Mouse (Mus musculus): ENCODE measurements around the gene Gm17334. TPM values are rescaled to one million over a fixed set of nuclear protein-coding genes. Genes with fewer than 3 reads are reported as not detected.

The Gm17334 gene
- polyA plus RNA-seq, 1 experiment from 2014 or later = 0.31 TPM

- Histone ChIP-seq H3K4me3 (replicated peaks) (no peak overlapping the region), H3K9ac (no peak overlapping the region), H3K27me3 (no peaks in the 10 kb centered on the region), H3K4me1 (no peaks in the 10 kb centered on the region), H3K9me3 (replicated peaks) (no peaks in the 10 kb centered on the region), H3K36me3 (peaks cover 12% of the 10 kb centered on the region), H3K27ac (replicated peaks) (no peak overlapping the region), H3K4me2 (replicated peaks) (no peak overlapping the region)
- 79% methylated on average over 4 of the region's 4 CpGs for WGBS
- no peak for ATAC-seq (ENCODE audit: insufficient number of reproducible peaks, low FRiP score, low TSS enrichment, low read depth)
Measured at GRCm38 (mm10) chr11:53781201-53781775, 8.3 kb upstream of the Gm17334 start.

GRCm38 (mm10) chr11:53780262-53780661 lies 7.3 kb upstream of the Gm17334 start:
- Histone ChIP-seq H3K4me3 (replicated peaks) (no peak overlapping the region), H3K4me2 (replicated peaks) (no peak overlapping the region), H3K36me3 (peaks cover 13% of the 10 kb centered on the region), H3K27ac (replicated peaks) (no peak overlapping the region), H3K4me1 (peaks cover 4% of the 10 kb centered on the region; the same call in 1 of the 2 replicates), H3K27me3 (no peaks in the 10 kb centered on the region), H3K9ac (no peak overlapping the region), H3K9me3 (replicated peaks) (no peaks in the 10 kb centered on the region)
- WGBS = 71% methylated on average over 3 of the region's 3 CpGs
- ATAC-seq (ENCODE audit: insufficient number of reproducible peaks, low FRiP score, low TSS enrichment, low read depth) = no peak

- no peaks in the 10 kb centered on the region for H3K27me3 ChIP-seq
- no peak overlapping the region for H3K9ac ChIP-seq
- no peak overlapping the region for H3K27ac ChIP-seq (replicated peaks)
- no peak for ATAC-seq (ENCODE audit: insufficient number of reproducible peaks, low FRiP score, low TSS enrichment, low read depth)
- no peak overlapping the region for H3K4me3 ChIP-seq (replicated peaks)
- H3K4me2 ChIP-seq (replicated peaks) = no peak overlapping the region
- H3K9me3 ChIP-seq (replicated peaks) = no peaks in the 10 kb centered on the region
- H3K36me3 ChIP-seq = peaks cover 13% of the 10 kb centered on the region
- H3K4me1 ChIP-seq = peaks cover 9% of the 10 kb centered on the region; the same call in 1 of the 2 replicates
- WGBS = 74% methylated on average over 2 of the region's 2 CpGs
Measured at GRCm38 (mm10) chr11:53779808-53780207, 6.8 kb upstream of the Gm17334 start.

GRCm38 (mm10) chr11:53778455-53778854 lies 5.5 kb upstream of the Gm17334 start:
- no peak overlapping the region for H3K4me3 ChIP-seq (replicated peaks)
- WGBS = 79% methylated on average over 5 of the region's 5 CpGs
- H3K36me3 ChIP-seq = peaks cover 23% of the 10 kb centered on the region
- no peak overlapping the region for H3K9ac ChIP-seq
- ATAC-seq (ENCODE audit: insufficient number of reproducible peaks, low FRiP score, low TSS enrichment, low read depth) = no peak
- H3K27me3 ChIP-seq = no peaks in the 10 kb centered on the region
- H3K4me1 ChIP-seq = peaks cover 9% of the 10 kb centered on the region; the same call in 1 of the 2 replicates
- no peak overlapping the region for H3K27ac ChIP-seq (replicated peaks)
- no peaks in the 10 kb centered on the region for H3K9me3 ChIP-seq (replicated peaks)
- H3K4me2 ChIP-seq (replicated peaks) = no peak overlapping the region

GRCm38 (mm10) chr11:53777736-53778135 lies 4.7 kb upstream of the Gm17334 start:
- 61% methylated on average over 5 of the region's 5 CpGs for WGBS
- no peak overlapping the region for H3K27ac ChIP-seq (replicated peaks)
- no peaks in the 10 kb centered on the region for H3K9me3 ChIP-seq (replicated peaks)
- H3K36me3 ChIP-seq = peaks cover 27% of the 10 kb centered on the region
- H3K4me3 ChIP-seq (replicated peaks) = no peak overlapping the region
- peaks cover 9% of the 10 kb centered on the region; the same call in 1 of the 2 replicates for H3K4me1 ChIP-seq
- H3K27me3 ChIP-seq = no peaks in the 10 kb centered on the region
- H3K4me2 ChIP-seq (replicated peaks) = no peak overlapping the region
- no peak for ATAC-seq (ENCODE audit: insufficient number of reproducible peaks, low FRiP score, low TSS enrichment, low read depth)
- H3K9ac ChIP-seq = no peak overlapping the region

- no peak overlapping the region for H3K4me2 ChIP-seq (replicated peaks)
- H3K4me1 ChIP-seq = peaks cover 16% of the 10 kb centered on the region
- H3K9me3 ChIP-seq (replicated peaks) = no peaks in the 10 kb centered on the region
- no peak overlapping the region for H3K27ac ChIP-seq (replicated peaks)
- 79% methylated on average over 13 of the region's 13 CpGs for WGBS
- H3K27me3 ChIP-seq = no peaks in the 10 kb centered on the region
- no peak overlapping the region for H3K4me3 ChIP-seq (replicated peaks)
- no peak overlapping the region for H3K9ac ChIP-seq
- ATAC-seq (ENCODE audit: insufficient number of reproducible peaks, low FRiP score, low TSS enrichment, low read depth) = no peak
- peaks cover 27% of the 10 kb centered on the region for H3K36me3 ChIP-seq
Measured at GRCm38 (mm10) chr11:53774659-53775255, 1.8 kb upstream of the Gm17334 start.

- ATAC-seq (ENCODE audit: insufficient number of reproducible peaks, low FRiP score, low TSS enrichment, low read depth) = no peak
- Histone ChIP-seq H3K9me3 (replicated peaks) (no peaks in the 10 kb centered on the region), H3K4me2 (replicated peaks) (no peak overlapping the region), H3K9ac (no peak overlapping the region), H3K36me3 (peaks cover 27% of the 10 kb centered on the region), H3K27me3 (no peaks in the 10 kb centered on the region), H3K4me1 (peaks cover 20% of the 10 kb centered on the region), H3K4me3 (replicated peaks) (no peak overlapping the region), H3K27ac (replicated peaks) (no peak overlapping the region)
- WGBS = 87% methylated on average over 16 of the region's 16 CpGs
Measured at GRCm38 (mm10) chr11:53773641-53774360, 814 bp upstream of the Gm17334 start.

- H3K27me3 ChIP-seq = no peaks in the 10 kb centered on the region
- H3K4me1 ChIP-seq = peaks cover 20% of the 10 kb centered on the region
- H3K9me3 ChIP-seq (replicated peaks) = no peaks in the 10 kb centered on the region
- no peak for ATAC-seq (ENCODE audit: insufficient number of reproducible peaks, low FRiP score, low TSS enrichment, low read depth)
- H3K4me3 ChIP-seq (replicated peaks) = no peak overlapping the region
- no peak overlapping the region for H3K4me2 ChIP-seq (replicated peaks)
- 68% methylated on average over 9 of the region's 9 CpGs for WGBS
- H3K27ac ChIP-seq (replicated peaks) = no peak overlapping the region
- peaks cover 25% of the 10 kb centered on the region for H3K36me3 ChIP-seq
- H3K9ac ChIP-seq = no peak overlapping the region
Measured at GRCm38 (mm10) chr11:53772536-53772935, 451 bp downstream of the Gm17334 start.

- Histone ChIP-seq H3K4me1 (peaks cover 20% of the 10 kb centered on the region), H3K9ac (no peak overlapping the region), H3K27me3 (no peaks in the 10 kb centered on the region), H3K36me3 (peaks cover 14% of the 10 kb centered on the region), H3K4me3 (replicated peaks) (peak overlapping the region; percentile 72), H3K27ac (replicated peaks) (no peak overlapping the region), H3K4me2 (replicated peaks) (peak overlapping the region; percentile 89), H3K9me3 (replicated peaks) (no peaks in the 10 kb centered on the region)
- 80% methylated on average over 11 of the region's 11 CpGs for WGBS
- no peak for ATAC-seq (ENCODE audit: insufficient number of reproducible peaks, low FRiP score, low TSS enrichment, low read depth)
Measured at GRCm38 (mm10) chr11:53771001-53771744, 1.8 kb downstream of the Gm17334 start.

GRCm38 (mm10) chr11:53770125-53770791 lies 2.7 kb downstream of the Gm17334 start:
- no peaks in the 10 kb centered on the region for H3K9me3 ChIP-seq (replicated peaks)
- peak overlapping the region; percentile 50 for H3K9ac ChIP-seq
- peaks cover 16% of the 10 kb centered on the region for H3K4me1 ChIP-seq
- under 1% methylated on average over 73 of the region's 75 CpGs for WGBS
- peak; percentile 84 for ATAC-seq (ENCODE audit: insufficient number of reproducible peaks, low FRiP score, low TSS enrichment, low read depth)
- H3K27ac ChIP-seq (replicated peaks) = peak overlapping the region; percentile 56
- H3K4me2 ChIP-seq (replicated peaks) = peak overlapping the region; percentile 89
- peaks cover 14% of the 10 kb centered on the region; the same call in 1 of the 2 replicates for H3K36me3 ChIP-seq
- peak overlapping the region; percentile 72 for H3K4me3 ChIP-seq (replicated peaks)
- no peaks in the 10 kb centered on the region for H3K27me3 ChIP-seq

Measured in embryonic facial prominence, embryonic 15.5 days (tissue).